Mouse (Mus musculus): ENCODE measurements around the gene Gsdma2.

GRCm38 (mm10) chr11:98645946-98646345 is 613 bp upstream of the Gsdma2 start:
- no peak for TF ChIP-seq POLR2A (IDR thresholded peaks at IDR 0.05; ENCODE audit: low read depth, low read length)
- TF ChIP-seq CTCF (IDR thresholded peaks at IDR 0.05; ENCODE audit: extremely low read depth, insufficient read depth, insufficient read length, insufficient replicate concordance) = no peak

Data from spleen, adult 2 months (tissue).